Mouse (Mus musculus) kidney, adult 2 months (tissue): Measurements from ENCODE around the gene Blm.

ENCODE experiments used
- CTCF ChIP-seq: fragments of 200-500 bp; conservative IDR thresholded peaks from 2 replicates; pipeline ENCODE4 v1.5.1; 2011; ENCODE audit warnings: low read depth, mild to moderate bottlenecking, control low read depth, low read length, moderate library complexity, mixed read lengths; ENCODE audit not compliant: insufficient read depth, insufficient read length
- POLR2A ChIP-seq: fragments of 200-500 bp; IDR thresholded peaks from one replicate; pipeline ENCODE4 v1.6.1; 2011; ENCODE audit warnings: low read depth, low read length, control low read depth

DNA sequence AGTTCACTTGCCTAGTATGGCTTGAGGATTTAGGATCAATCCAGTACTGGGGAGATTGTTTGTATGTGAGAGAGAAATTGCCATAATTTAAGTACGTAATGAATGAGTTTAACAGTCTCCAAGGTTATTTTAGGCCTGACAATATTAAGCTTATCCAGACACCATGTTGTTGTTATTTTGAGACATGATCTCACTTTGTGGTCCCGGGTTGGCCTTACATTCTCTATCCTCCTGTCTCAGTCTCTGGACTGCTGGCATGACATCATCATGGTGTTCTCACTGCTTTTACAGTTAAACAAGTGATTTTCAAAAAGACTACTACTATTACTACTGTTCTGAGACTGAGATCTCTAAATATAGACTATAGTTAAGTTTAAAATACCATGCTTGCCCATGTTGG, 66.1 kb downstream of the Blm start:
- TF ChIP-seq CTCF: no peak
- TF ChIP-seq POLR2A: no peak
